Mouse (Mus musculus) layer of hippocampus, adult 2 months (tissue): ENCODE measurements at regions not wholly inside any gene's neighbourhood (a gene's known extent, or its start where the extent isn't known, plus 50 kb on each side); places are given as distances from the start of the nearest gene placed in this dataset.
"Not testable (repeated sequence)": the region's sequence is repeated elsewhere in the genome, so short reads cannot be mapped to it uniquely, and the experiment has no call there.

ENCODE experiments used
- DNase-seq, 2 experiments: peaks; one replicate each; pipeline ENCODE4 v3.0.0; 2022; ENCODE audit warnings: low spot score in 2 of 2
- H3K27ac ChIP-seq: fragments of 200-600 bp; 2 replicates; pipeline ENCODE4 v1.8.1; 2022
- H3K4me3 ChIP-seq: fragments of 200-600 bp; 2 replicates; pipeline ENCODE4 v1.8.1; 2022; ENCODE audit warnings: mild to moderate bottlenecking
- CTCF ChIP-seq: fragments of 200-600 bp; conservative IDR thresholded peaks from 2 replicates; pipeline ENCODE4 v1.8.1; 2022; ENCODE audit warnings: antibody characterized with exemption, mild to moderate bottlenecking, moderate library complexity

DNA sequence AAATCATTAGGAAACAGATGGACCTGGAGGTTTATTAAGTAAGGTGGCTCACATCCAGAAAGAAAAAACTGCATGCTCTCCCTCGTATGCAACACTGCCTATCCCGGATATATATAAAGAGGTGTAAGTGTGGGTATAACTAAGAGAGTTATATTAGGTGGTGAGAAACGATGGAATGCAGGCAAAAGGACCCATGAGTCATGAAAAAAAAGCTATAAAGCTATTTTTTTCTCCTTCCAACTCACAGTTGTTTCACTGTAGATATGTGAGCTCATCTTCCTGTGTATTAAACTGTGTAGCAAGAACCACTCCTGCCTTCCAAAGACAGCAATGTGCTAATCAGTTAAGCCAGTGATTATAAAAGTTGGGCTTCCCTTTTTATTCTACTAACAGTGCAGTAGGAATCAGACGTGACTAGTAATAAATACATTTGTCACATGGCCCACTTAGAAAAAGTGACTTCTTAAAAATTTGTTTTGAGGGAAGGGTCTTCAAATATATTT, 51.4 kb upstream of the Bdh1 start:
- H3K27ac ChIP-seq, H3K4me3 ChIP-seq, DNase-seq: not testable (repeated sequence)

DNA sequence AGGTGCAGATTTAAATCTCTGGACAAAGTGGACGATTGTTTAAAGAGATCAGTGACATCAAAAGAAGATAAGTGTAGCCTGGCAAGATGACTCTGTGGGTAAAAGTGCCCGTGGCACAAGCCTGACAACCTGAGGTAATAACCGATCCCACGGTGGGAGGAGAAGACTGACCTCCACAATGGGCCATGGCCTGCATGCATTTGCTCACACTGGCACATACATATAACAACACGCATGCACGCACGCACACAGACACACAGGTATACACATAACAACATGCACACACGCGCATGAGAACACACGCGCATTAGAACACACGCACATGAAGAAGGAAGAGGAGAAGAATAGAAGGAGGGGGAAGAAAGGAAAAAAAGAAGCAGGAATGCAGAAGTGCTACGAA, 52.2 kb upstream of the Bdh1 start:
- DNase-seq: no peak
- no peak for TF ChIP-seq CTCF
- Histone ChIP-seq H3K4me3 (no peak overlapping the region), H3K27ac (no peak overlapping the region)

DNA sequence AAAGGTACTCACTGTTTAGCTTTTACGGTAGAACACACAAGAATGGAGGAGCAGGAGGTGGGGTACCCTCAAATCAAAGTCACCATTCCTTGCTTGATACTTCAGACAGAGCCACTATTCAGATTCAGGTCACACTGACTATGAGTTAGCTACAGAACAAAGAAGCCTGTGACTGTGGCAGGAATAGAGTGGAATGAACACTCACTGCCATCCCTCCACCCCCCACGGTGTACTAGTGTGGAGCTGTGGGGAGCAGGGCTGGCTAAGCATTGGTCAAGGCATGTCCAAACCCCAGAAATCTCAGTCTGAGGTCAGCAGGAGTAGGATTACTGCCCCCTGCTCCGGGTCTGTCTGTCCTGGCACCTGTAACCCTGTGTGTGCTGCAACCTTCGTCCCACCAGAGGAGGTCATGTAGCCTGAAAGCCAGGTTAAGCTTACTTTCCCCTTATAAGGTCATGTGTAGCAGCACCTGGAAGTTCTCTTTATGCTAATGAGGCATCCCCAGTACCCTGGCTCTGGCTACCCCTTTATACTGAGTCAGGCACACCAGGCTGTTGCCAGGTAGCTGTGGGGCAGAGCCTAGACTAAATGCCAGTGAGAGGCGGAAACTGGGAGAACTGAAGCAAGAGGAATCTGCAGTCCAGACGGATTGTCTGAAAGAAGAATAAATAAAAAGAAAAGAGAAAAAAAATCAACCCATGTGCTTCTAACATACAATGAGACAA, 53.1 kb upstream of the Apod start:
- Histone ChIP-seq H3K27ac (peak overlapping the region; percentile 86), H3K4me3 (no peak overlapping the region)
- DNase-seq: no peak
- no peak for TF ChIP-seq CTCF

DNA sequence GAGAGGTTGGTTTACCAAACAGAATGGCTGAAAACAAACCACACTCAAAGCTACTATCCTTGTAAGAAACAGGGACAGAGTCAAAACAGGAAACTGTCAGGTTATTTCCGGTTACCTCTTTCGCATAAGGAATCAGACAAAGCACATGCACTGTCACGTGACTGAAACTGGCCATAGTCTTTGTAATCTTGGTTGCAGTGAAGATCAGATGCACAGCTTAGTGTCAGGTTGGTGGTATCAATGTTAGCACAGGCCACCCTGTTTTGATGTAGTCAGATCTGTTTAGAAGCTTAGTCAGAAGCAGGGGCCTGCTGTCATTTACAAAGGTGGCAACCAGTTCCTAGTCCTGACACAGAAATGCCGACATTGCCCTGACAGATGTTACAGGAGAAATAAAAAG, 51.4 kb upstream of the Apod start:
- H3K27ac ChIP-seq: peak overlapping the region; percentile 86
- no peak for DNase-seq
- no peak for TF ChIP-seq CTCF
- H3K4me3 ChIP-seq: no peak overlapping the region

DNA sequence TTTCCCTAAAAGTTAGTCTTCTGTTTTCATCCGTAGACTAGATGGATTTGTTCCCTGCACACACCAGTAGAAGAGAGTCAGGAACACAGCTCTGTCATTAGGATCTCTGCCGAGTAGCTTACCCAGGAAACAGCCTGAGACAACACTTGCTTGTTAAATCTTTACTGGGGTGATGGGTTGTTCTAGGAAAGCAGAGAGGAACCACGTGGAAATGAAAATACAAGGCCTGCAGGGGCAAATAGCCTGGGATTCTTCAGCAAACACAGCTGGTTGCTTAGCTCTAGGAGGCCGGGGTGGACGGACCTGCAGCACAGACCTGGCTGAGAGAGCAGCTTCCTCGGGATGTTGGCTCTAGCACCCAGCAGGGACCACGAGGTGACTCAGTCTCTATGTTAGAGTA, 49.9 kb upstream of the Apod start:
- no peak for TF ChIP-seq CTCF
- no peak overlapping the region for H3K4me3 ChIP-seq
- H3K27ac ChIP-seq: peak overlapping the region; percentile 79
- peak; percentile 25 to 64 for DNase-seq
